Mouse (Mus musculus): Measurements from ENCODE around the gene Acvr1c. TPM values are rescaled to one million over a fixed set of nuclear protein-coding genes. Genes with fewer than 3 reads are reported as not detected.
A peak's percentile ranks its signal among the peaks of the same experiment; 100 is the strongest.

The Acvr1c gene
- total RNA-seq, 2 experiments from 2014 or later = 25.9 to 28.0 TPM

- peak in 1 of 2 experiments; percentile 44 for DNase-seq (ENCODE audit: low spot score in 2 of 2)
Observed at GRCm38 (mm10) chr2:58289331-58289730, 68.4 kb downstream of the Acvr1c start.

DNA sequence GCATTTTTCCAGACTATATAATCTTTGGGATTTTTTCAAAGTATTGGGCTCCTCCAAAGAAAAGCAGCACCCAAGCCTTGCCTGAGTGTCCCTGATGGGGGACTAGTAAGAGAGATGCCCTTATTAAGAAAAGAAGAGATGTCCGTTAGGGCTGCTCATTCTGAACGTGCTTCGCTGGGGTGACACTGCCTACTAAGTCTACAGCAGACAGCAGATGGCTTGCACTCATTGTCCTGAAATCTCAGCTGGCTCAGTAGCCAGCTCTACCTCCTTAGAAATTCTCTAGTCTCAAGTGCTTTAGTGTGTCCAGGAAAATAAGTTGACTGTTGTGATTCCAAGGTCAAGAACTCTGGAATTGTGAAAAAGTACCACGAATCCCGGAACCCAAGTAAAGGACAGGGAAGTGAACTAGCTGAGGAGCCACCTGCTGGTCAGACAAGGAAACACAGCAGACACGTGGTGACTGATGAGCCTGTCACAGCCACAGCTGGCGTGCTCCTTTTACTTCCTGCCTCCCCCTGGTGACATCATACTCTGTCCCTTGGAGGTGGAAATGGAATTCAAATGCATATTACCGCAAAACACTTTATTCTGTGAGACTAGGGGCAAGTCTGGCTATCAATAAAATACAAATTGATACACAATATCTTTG is 75.3 kb downstream of the Acvr1c start:
- DNase-seq (ENCODE audit: low spot score in 2 of 2) = peak; percentile 41 to 65

DNA sequence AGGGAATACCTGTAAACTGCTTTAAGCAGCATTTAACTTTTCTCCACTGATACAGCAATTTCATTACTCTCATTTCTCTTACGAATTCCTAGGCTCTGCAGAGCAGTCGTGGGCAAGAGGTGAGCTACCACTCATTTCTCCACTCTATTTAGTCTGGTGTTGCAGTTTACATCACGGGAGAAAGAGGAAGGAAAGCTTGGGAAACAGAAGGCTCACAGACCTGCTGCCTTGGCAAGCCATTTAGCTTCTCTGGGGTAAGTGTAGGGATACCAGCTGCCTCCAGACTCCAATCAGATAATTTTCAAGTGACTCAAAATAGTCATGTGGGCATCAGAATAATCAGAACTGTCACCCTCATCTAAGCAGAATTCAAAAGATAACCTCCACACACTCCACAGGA is 76.6 kb downstream of the Acvr1c start:
- no peak for DNase-seq (ENCODE audit: low spot score in 2 of 2)

- no peak for DNase-seq (ENCODE audit: low spot score in 2 of 2)
Observed at GRCm38 (mm10) chr2:58279163-58279562, 78.5 kb downstream of the Acvr1c start.

DNA sequence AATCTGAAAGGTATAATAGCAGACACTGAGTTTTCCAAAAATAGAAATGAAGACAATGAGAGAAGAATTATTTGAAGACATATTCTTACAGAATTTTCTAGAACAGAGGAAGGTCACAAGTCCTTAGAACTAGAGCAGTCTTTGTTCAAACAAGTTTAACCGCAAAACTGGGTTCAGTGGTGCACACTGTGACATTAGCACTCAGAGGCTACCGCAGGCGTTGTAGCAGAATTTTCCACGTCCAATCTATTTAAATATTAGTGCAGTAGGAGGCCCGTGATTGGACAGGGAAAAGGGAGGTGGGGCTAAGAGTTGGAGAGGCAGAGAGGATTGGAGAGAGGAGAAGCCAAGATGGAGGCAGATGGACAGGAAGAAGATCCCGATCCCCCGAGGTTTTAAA is 81.2 kb downstream of the Acvr1c start:
- no peak for DNase-seq (ENCODE audit: low spot score in 2 of 2)

DNA sequence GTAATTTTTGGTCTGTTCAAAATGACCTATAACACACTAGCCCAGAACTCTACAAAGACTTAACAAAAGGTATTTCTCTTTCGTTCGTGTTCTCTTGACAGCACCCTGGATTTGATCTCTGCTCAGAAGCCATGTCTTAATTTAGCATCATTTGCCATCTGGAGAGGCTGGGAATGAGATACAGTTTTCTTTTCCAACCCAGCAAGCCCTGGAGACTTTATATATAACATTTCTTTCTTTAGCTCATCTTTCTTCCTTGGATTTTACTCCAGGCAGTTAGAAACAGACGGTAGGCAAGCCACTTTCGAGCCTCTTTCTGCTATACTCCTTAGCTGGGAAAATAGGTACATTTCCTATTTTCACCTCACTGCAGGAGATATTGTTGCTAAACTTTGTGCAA is 117.1 kb downstream of the Acvr1c start:
- DNase-seq (ENCODE audit: low spot score in 2 of 2) = peak; percentile 3 to 31

GRCm38 (mm10) chr2:58237487-58237886 is 120.2 kb downstream of the Acvr1c start:
- no peak for DNase-seq (ENCODE audit: low spot score in 2 of 2)

Other genes with a start within 250 kb of the Acvr1c start
- gene Cytip, start 162.4 kb downstream of the Acvr1c start, total RNA-seq (2021) = under 1 TPM; 0.21 to 0.37 TPM
- not detected for gene Gm17409, start 112.2 kb upstream of the Acvr1c start, total RNA-seq (2021)
- gene Acvr1, start 209.3 kb upstream of the Acvr1c start, total RNA-seq (2021) = 10 to 100 TPM; 32.2 to 32.8 TPM
- gene Upp2, start 209.4 kb upstream of the Acvr1c start, total RNA-seq (2021) = 10 to 100 TPM; 32.6 to 35.2 TPM

Data from left cerebral cortex, adult 18-20 months (tissue).